Mouse (Mus musculus) 416B (cell line): ENCODE results near the gene H60b.
"Not testable (repeated sequence)": the region's sequence is repeated elsewhere in the genome, so short reads cannot be mapped to it uniquely, and the experiment has no call there.

Experiments
- DNase-seq: peaks from one replicate; pipeline ENCODE4 v3.0.0; 2011; ENCODE audit warnings: low read depth

The H60b gene

GRCm38 (mm10) chr10:22274445-22275057 lies 116.2 kb downstream of the H60b start:
- DNase-seq, result no peak

- not testable (repeated sequence) for DNase-seq
Measured at GRCm38 (mm10) chr10:22278468-22278867, 120.1 kb downstream of the H60b start.

- DNase-seq, result no peak
Measured at GRCm38 (mm10) chr10:22282816-22283215, 124.4 kb downstream of the H60b start.

- DNase-seq, result no peak
Measured at GRCm38 (mm10) chr10:22295676-22296075, 137.3 kb downstream of the H60b start.

- peak; percentile 21 for DNase-seq
Measured at GRCm38 (mm10) chr10:22297033-22297762, 138.8 kb downstream of the H60b start.

- no peak for DNase-seq
Measured at GRCm38 (mm10) chr10:22297766-22298461, 139.5 kb downstream of the H60b start.

- DNase-seq, result peak; percentile 78
Measured at GRCm38 (mm10) chr10:22299324-22299723, 140.9 kb downstream of the H60b start.

- peak; percentile 19 for DNase-seq
Measured at GRCm38 (mm10) chr10:22301641-22302040, 143.3 kb downstream of the H60b start.

GRCm38 (mm10) chr10:22302344-22303057 lies 144.1 kb downstream of the H60b start:
- peak; percentile 51 for DNase-seq

- DNase-seq, result no peak
Measured at GRCm38 (mm10) chr10:22303736-22304135, 145.3 kb downstream of the H60b start.

- DNase-seq, result no peak
Measured at GRCm38 (mm10) chr10:22305801-22306200, 147.4 kb downstream of the H60b start.

- DNase-seq, result peak; percentile 88
Measured at GRCm38 (mm10) chr10:22306452-22306851, 148.1 kb downstream of the H60b start.

- no peak for DNase-seq
Measured at GRCm38 (mm10) chr10:22308221-22308620, 149.8 kb downstream of the H60b start.

GRCm38 (mm10) chr10:22322858-22323257 lies 164.5 kb downstream of the H60b start:
- no peak for DNase-seq
